Mouse (Mus musculus): ENCODE data around the gene Arhgef38. TPM values are rescaled to one million over a fixed set of nuclear protein-coding genes. Genes with fewer than 3 reads are reported as not detected.

Arhgef38 gene
- polyA plus RNA-seq, 1 experiment from 2014 or later = 0.04 TPM

DNA sequence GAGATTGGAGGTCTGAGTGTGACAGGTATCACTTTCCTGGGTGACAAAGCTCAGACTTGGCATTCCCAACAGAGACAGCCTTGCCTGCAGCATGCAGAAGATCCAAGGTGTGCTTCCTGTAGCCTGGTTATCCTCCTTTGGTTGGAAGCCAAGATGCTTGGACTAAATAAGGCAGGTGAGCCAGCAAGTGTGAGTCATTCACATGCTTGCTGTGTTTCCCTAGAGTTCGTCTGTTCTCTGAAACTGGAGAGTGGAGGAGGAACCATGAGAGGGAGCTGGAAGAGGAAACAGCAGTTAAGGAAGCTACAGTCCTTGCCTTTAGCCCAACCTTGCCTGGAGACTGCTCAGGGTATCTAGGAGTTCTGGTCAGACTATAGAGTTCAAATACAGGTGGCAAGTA lies 69.6 kb downstream of the Arhgef38 start:
- no peak for DNase-seq (ENCODE audit: low spot score)

DNA sequence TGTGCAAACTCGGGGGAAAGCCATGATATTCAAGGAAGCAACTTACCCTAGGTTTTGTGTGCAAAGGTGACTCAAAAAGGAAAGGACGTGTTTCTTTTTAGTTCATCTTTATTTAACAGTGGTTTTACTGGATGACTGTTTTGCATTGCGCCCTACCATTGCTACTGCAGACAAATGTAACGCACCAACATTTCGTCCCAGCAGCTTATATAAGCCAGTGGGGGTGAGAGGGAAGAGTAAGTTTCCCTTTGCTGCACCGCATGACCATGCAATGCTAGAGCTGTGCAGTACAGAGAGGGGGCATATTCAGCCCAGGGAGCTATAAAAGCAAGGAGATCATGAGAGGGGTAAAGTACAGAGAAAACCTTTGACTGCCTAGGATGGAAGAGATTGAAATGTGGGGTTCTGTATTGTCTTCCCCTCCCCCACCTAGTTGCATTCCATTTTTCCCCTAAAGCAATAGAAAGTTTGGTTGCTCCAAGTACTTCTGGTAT lies 70.8 kb downstream of the Arhgef38 start:
- no peak for DNase-seq (ENCODE audit: low spot score)

DNA sequence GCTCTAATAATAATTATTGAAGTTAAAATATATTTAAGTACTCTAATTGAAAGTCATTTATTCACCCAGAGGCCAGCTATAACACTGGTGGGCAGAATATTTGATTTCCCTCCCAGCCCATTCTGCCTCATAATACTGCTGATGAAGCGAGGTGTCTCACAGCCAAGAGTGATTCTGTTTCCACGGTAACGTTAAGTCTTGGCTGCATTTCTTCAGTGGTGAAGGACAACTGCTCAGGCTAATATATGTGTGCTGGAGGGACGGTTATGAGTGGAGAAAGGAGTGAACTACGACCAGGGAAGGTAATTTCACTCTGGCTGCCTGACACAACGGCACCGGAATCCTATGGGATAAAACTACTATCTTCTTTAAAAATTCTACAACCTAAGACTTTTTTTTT lies 71.6 kb downstream of the Arhgef38 start:
- DNase-seq (ENCODE audit: low spot score) = no peak

DNA sequence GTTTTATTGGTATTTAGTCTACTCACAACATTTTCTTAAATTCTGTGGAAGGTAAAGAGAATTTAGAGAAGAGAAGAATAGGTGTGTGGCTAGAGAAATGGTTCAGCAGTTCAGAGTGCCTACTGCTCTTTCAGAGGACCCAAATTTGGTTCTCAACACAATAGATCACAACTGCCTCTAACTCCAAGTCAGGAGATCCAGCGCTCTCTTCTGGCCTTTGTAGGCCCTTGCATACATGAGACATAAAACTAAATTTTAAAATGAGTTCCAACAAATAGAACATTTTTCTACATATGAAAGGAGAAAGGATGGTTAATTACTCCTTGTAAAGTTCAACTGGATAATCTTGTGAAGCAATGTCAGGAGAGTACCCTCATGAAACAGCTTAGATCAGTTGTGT lies 73.3 kb downstream of the Arhgef38 start:
- no peak for DNase-seq (ENCODE audit: low spot score)

DNA sequence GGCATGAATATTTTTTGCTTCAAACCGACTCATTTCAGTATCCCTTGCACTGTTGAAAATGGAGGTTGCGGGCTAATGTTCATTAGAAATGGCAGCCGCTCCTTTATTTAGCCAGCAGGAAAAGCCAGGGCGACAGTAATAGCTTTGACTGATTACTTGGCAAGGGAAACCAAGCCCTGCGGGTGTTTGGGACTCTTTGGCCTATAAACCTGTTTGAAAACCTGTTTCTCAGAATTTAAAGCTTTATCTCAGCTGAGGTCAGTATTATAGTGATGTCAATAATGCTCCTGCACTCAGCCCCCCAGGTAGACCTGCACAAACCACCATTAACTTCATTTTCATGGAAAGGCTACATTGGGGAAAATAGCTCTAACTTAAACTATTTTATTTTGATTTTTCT lies 76.5 kb downstream of the Arhgef38 start:
- no peak for DNase-seq (ENCODE audit: low spot score)

DNA sequence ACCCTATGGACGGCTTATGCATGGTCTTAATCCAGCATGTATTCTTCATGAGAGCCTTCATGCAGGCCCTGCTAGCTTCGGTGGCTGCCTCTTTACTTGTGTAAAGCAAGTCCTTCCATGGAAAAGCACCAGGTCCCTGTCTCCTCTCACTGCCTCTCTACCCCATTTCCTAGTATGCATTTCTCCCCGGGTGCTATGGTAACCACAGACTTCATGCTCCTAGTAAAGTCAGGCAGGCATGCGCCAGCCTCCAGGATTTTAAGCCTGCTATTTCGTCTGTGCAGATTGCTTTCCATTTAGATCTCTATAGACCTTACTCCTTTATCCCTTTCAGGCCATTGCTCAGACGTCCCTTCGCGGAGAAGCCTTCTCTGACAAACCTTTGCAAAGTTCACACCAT lies 80.1 kb downstream of the Arhgef38 start:
- no peak for DNase-seq (ENCODE audit: low spot score)

DNA sequence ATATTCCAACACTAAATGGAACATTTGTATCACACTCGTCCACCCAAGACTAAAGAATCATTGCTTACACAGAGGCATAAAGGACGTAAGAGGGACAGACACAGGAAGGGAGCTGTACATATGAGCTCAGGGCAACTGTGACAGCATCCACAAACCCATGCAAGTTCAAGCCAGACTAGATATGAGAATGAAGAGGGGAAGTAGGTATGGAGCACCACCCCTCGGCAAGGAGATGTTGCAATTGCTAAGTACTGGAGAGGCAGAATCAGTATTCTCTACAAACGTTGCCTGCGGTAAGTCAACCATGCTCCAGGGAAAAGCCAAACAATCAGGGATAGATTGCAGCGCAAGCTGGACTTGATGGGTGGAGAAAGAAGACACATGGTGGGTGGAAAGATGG lies 81.1 kb downstream of the Arhgef38 start:
- DNase-seq (ENCODE audit: low spot score) = no peak

DNA sequence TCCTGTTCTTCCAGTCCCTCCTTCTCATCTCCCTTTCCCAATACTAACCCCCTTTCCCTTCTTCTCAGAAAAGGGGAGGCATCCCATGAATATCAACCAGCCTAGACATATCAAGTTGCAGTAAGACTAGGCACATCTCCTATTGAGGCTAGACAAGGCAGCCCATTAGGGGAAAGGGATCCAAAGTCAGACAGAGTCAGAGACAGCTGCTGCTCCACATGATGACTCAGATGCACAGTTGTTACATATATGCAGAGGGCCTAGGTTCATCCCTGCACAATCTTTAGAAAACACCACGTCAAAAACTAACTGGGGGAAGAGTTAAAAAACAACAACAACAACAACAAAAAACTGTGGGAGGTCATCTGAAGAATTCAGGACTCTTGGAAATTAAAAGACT lies 81.9 kb downstream of the Arhgef38 start:
- DNase-seq (ENCODE audit: low spot score) = no peak

DNA sequence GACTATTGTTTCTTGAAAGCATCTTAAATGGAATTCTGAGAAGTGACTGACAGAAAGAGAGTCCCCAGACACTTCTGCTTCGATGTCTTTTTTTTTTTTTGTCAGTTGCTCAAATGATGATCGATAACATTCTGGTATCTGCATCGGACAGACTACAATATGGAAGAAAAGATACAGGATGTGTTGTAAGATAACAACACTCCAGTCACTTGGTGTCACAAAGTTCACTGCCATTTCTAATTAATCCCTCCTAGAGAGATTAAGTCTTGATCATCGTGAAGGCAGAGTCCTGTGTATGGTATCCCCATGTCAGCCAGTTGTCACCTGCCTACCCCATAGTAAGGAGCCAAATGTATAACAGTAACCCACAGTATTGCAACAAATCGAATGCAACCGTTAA lies 83.1 kb downstream of the Arhgef38 start:
- DNase-seq (ENCODE audit: low spot score) = no peak

DNA sequence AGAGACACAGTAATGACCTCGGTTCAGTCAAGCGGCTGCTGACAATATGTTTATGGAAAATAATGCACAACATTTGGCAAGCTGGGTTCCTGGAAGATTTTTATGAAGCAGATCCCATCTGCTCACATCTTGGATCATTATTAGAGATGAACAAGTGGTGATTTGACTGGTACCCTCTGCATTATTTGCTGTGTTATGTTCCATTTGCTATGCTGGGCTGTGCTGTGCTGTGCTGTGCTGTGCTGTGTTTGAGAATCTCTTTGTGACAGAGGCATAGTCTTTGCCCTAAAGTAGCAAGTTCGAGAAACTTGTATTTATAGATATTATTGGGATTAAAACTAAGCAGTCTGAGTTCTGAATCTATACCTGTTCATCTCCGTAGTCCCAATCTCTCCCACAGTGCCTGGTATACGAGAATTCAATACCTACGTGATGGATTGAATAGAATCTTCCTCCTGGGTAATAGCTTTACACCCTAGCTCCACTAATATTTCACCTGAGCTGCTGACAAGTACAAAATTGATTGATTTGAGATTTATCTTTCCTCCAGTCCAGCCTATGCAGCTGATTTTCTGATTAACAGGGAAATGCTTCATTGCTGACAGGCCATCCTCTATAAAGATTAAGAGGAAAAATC lies 90.1 kb downstream of the Arhgef38 start:
- DNase-seq (ENCODE audit: low spot score) = no peak

DNA sequence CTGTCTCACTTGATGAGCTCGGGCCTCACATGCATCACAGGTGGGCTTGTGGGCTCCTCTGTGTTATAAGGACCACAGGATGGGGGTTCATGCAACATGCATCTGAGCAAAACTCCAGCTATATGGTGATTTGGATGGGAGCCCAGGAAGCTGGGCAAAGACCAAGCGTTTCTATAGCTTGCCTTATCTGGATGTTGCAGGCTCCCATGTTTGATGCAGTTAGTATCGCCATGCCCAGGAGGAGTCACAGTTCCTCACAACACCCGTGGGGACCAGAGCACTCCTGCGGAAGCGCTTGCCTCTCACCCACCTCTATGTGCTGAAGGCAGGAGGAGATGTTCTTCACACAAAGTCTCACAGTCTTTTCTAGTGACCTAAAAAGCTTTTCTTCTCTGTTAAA lies 92.9 kb downstream of the Arhgef38 start:
- DNase-seq (ENCODE audit: low spot score) = no peak

DNA sequence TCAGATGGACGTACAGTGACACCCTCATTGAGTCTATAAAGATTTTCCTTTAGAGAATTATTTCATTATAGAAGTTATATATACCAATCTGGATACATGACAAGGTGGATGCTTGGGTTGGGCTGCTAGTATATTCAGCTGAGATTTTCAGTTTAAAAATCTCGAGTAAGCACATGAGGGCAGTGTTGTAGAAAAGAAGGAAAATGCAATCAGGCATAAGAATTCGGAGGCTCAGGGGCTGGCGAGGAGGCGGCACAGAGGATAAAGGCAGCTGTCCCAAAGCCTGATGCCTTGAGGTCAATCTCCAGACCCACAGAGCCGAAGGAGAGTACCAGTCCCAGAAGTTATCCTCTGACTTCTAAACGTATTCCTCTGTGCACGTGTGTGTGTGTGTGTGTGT lies 102.1 kb downstream of the Arhgef38 start:
- no peak for DNase-seq (ENCODE audit: low spot score)

DNA sequence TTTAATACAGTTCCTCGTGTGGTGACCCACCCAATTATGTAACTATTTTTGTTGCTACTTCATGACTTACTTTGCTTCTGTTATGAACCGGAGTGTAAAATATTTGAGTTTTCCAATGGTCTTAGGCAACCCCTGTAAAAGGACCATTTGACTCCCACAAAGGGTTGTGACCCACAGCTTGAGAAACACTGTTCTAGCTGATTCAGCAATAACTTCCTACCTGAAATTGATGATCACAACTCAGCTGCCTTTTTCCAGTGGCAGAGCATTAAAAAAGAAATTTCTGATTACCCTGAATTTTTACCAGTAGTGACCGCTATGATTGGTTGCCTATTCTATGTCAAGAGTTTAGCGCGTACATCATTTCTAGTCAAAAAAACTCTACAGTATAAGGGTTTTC lies 103.4 kb downstream of the Arhgef38 start:
- no peak for DNase-seq (ENCODE audit: low spot score)

DNA sequence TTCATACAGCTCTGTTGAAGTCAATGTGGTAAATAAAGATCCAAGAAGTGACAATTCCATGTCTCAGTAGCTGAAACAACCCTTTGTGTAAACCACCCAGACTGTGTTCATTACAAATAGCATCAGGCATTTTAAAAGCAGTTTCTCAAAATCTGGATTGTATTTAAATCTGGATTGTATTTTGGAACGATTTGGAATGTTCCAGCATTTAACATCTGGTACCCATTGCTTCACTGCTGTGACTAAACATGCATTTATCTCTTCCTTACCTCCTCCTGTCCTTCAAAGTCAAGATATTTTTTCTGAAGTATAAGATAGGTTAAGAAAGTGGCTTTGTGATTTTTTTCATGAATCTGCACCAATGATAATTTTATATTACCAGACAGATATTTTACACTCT lies 121.5 kb downstream of the Arhgef38 start:
- no peak for DNase-seq (ENCODE audit: low spot score)

DNA sequence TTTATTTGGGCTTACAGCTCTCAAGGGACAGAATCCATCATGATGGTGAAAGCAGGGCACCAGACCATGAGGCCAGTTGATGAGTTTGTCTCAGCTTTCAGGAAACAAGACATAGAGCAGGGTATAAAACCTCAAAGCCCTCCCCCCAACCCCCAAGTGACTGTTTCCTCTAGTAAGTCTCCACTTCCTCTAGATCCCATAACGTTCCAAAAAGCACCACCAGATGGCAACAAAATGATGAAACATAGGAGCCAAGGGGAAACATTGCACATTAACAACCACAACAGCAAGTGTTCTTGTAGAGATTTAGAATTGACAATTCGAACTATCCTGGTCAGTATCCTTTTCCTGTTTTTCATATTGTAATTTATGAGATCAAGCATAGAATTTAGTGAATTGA lies 123.0 kb downstream of the Arhgef38 start:
- peak; percentile 18 for DNase-seq (ENCODE audit: low spot score)

DNA sequence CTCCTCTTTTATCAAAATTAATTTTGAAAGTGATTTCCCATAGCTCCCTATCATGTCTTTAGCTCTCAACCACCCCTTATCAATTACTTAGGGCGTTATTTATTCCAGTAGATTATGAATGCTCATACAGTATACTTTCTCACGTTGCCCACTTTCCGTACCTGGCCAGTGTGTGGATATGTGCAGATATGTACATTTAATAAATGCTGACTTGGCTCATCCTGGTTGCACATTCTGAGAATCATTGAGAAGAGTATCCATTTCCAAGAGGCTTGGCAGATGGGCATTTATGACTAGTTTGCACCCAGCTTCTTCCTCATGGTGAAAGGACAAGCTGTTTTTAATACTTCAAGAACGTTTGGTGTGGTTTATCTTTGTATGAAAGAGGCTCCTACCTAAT lies 124.9 kb downstream of the Arhgef38 start:
- no peak for DNase-seq (ENCODE audit: low spot score)

DNA sequence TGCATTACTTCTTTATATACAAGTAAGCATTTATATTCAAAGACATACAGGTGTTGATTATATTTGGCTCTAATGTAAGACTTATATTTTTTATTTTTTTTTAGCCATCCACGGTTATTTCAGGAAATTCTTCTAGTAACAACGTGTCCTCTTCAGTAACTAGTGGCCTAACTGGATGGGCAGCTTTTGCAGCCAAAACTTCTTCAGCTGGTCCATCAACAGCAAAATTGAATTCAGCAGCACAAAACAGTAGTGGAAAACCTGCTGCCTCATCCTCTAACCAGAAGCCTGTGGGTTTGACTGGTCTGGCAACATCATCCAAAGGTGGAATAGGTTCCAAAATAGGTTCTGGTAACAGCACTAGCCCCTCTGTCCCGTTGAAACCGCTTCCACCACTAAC lies 126.0 kb downstream of the Arhgef38 start:
- no peak for DNase-seq (ENCODE audit: low spot score)

DNA sequence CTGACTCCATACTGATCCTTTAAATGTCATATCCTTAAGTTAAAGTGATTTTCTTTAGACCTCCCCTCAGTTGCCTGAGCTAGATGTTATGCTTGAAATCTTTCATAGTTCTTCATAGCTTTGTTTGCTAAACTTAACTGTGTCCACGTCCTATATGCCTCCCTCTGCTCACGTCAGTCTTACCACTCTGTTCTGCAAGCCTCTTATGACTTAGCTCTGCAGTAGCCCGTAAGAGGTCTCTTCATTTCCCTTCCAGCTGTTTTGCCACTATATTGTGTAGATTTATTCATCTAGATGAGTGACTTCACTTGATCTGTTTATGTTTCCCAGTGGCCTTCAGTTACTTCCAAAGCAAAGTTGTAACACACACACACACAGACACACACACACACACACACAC lies 130.3 kb downstream of the Arhgef38 start:
- no peak for DNase-seq (ENCODE audit: low spot score)

DNA sequence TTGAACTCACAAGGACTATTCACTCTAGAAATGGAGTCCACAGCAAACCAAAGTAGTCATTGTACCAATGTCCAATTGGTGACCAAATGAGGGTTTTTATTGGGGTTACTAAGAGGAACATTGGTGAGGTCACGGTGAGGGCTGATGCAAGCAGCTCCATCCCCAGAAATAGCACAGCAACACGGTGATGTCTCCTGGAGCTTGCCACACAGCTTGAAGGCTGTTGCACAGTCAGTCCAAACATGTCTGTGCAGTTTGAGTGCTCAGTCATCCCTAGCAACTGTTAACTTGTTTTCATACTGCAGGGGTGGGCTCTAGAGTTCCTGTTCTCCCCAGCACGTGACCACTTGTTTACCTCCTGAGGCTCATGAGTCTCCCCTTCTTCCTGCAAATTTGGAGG lies 131.0 kb downstream of the Arhgef38 start:
- DNase-seq (ENCODE audit: low spot score) = no peak

DNA sequence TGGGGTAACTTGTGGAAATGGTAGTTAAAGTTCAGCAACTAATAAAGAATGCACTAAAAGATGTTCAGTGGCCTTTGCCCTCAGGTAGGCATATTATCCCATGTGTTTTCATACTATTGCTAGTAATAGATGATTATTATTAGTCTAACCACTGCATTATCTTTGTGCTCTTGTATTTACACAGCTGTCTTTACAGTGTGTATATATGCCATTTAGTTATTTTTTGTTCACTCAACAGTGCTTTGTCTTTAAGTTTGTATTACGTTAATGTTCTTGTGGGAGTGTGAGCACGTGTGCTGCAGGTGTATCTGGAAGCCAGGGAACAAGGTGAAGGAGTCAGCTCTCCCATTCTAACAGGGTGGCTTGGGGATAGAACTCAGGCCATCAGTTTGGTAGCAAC lies 135.8 kb downstream of the Arhgef38 start:
- no peak for DNase-seq (ENCODE audit: low spot score)

DNA sequence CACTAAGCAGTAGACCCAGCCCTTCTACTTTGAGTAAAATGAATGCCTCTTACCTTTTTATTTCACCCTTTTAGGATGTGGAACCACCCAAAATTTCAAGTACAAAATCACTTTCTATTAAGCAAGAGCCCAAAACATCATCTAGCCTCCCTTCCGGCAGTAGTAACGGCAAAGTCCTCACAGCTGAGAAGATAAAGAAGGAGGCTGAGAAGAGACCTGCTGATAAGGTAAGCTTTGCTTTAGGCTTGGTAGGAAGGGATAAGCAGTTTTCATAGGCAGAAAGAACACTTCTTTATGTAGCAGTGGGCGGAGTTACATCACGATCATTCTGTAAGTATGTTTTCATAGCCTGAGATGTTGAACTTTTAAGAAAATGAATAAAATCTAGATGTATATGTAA lies 136.4 kb downstream of the Arhgef38 start:
- DNase-seq (ENCODE audit: low spot score) = no peak

DNA sequence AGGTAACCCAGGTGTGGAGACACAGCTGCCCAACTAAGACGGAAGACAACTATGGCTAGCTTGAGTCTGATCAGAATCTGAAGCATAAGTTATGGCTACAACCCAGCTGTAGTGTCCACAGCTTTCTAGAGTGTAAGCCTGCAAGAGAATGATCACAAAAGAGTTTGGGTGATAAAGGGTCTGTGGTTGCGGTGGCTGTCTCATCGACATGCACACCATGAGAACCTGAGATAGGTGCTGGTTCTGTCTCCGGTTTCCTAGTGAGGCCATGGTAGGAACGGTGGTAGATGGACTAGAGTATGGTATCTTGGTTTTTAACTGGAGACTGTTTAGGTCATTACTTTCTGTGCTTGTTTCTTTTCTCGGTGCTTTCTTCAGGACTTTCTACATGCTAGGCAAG lies 136.8 kb downstream of the Arhgef38 start:
- no peak for DNase-seq (ENCODE audit: low spot score)

DNA sequence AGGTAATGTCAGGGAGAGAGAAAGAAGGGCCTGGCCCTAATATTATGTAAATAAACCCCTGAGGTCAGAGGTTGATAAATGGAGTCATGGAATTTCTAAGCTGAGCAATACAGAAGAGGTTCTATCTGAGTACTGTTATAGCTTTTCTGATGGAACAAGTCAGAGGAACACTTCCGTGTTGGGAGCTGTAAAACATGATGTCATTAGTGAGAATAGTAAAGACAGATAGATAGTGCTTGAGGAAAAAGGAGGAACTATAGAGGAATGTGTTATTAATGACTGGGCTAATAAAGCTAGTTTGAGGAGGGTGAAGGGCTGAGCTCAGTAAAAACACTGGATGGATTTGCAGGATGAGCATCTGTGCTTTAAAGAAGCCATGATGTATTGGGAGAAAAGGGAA lies 140.4 kb downstream of the Arhgef38 start:
- DNase-seq (ENCODE audit: low spot score) = no peak

DNA sequence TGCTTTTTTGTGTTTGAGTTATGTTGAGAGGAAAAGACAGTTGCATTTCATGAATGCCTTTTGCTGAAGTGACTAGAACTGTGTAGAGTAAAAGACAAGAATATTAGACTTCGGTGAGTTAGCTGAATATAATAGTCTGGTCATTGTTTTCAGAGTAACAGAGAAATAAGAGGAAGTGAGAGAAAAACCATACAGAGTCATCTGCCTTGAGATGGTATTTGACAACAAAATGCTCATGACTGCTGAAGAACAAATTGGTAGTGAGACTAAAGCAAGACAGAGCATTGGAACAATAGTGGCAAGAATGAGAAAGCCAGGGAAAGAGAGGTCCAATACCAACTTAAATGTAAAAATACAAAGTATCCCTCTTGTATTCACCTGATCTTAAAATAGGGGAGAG lies 141.8 kb downstream of the Arhgef38 start:
- DNase-seq (ENCODE audit: low spot score) = no peak
